10 mouse cellular contexts compared by ENCODE assay signal in genomic region chr15:103297313-103297712, GRCm38 (mm10). TPM values are rescaled to one million over a fixed set of nuclear protein-coding genes. Genes with fewer than 3 reads are reported as not detected.
A peak's percentile ranks its signal among the peaks of the same experiment; 100 is the strongest.
DNase-seq lines count a peak whose midpoint lies in the region; ATAC-seq lines count a peak whose summit lies in the region.
"Had no signal": no experiment of that assay in that cellular context is flagged by ENCODE, and none has a peak within 500 bp of the region (broad histone marks: within the 10 kb centered on the region; RNA-seq: fewer than 3 reads in every experiment).

No protein-coding gene starts in this region.

- no peak overlapping the region for H3K9ac ChIP-seq in kidney, embryonic 14.5 days (ENCODE audit: low read depth, low read length)
- 0 out of 2 replicates have a peak overlapping the region, but pooled peaks have one; percentile 1 for H3K9ac ChIP-seq in hindbrain, embryonic 15.5 days
- H3K9ac ChIP-seq in midbrain, embryonic 14.5 days (replicated peaks; ENCODE audit: low read length) = no peak overlapping the region
- H3K9ac ChIP-seq in heart, embryonic 11.5 days (ENCODE audit: low read depth, low read length) = no peak overlapping the region
- H3K9ac ChIP-seq: heart, embryonic 13.5 days; intestine, embryonic 15.5 days had no signal

- no peaks in the 10 kb centered on the region for H3K9me3 ChIP-seq in kidney, embryonic 14.5 days (ENCODE audit: control insufficient read depth, low read length)
- no peaks in the 10 kb centered on the region; the same call in 1 of the 2 replicates for H3K9me3 ChIP-seq in forebrain, embryonic 10.5 days
- no peaks in the 10 kb centered on the region for H3K9me3 ChIP-seq in hindbrain, embryonic 15.5 days
- H3K9me3 ChIP-seq in midbrain, embryonic 14.5 days (ENCODE audit: control insufficient read depth, low read length) = no peaks in the 10 kb centered on the region
- no peaks in the 10 kb centered on the region for H3K9me3 ChIP-seq in heart, embryonic 11.5 days (replicated peaks; ENCODE audit: control insufficient read depth, low read length)
- H3K9me3 ChIP-seq: intestine, embryonic 15.5 days had no signal

- no peak overlapping the region for H3K4me2 ChIP-seq in kidney, embryonic 14.5 days (replicated peaks; ENCODE audit: low read depth, low read length)
- no peak overlapping the region for H3K4me2 ChIP-seq in hindbrain, embryonic 15.5 days
- no peak overlapping the region for H3K4me2 ChIP-seq in midbrain, embryonic 14.5 days (ENCODE audit: low read length)
- H3K4me2 ChIP-seq in heart, embryonic 11.5 days = no peak overlapping the region
- H3K4me2 ChIP-seq: heart, embryonic 13.5 days; intestine, embryonic 15.5 days had no signal

- no peak for DNase-seq in kidney, adult 8-10 months
- no peak for DNase-seq in forebrain, embryonic 10.5 days (ENCODE audit: extremely low spot score, low spot score)
- peak; percentile 60 for DNase-seq in midbrain, embryonic 14.5 days
- DNase-seq in MN1 (ENCODE audit: low spot score) = no peak
- DNase-seq in frontal cortex, postnatal 36 days (ENCODE audit: low spot score in 2 of 2) = no peak

- peaks cover 37% of the 10 kb centered on the region for H3K36me3 ChIP-seq in kidney, embryonic 14.5 days (ENCODE audit: control insufficient read depth, insufficient read depth, low read length)
- H3K36me3 ChIP-seq in forebrain, embryonic 10.5 days (replicated peaks) = peaks cover 64% of the 10 kb centered on the region
- peaks cover 12% of the 10 kb centered on the region for H3K36me3 ChIP-seq in hindbrain, embryonic 15.5 days
- peaks cover 18% of the 10 kb centered on the region for H3K36me3 ChIP-seq in midbrain, embryonic 14.5 days (ENCODE audit: control insufficient read depth, insufficient read depth, low read length)
- peaks cover 34% of the 10 kb centered on the region for H3K36me3 ChIP-seq in heart, embryonic 11.5 days (ENCODE audit: control insufficient read depth, insufficient read depth, low read length)

- no peak overlapping the region for H3K4me3 ChIP-seq in kidney, embryonic 14.5 days (ENCODE audit: low read length)
- H3K4me3 ChIP-seq in forebrain, embryonic 10.5 days = no peak overlapping the region
- H3K4me3 ChIP-seq in hindbrain, embryonic 15.5 days = no peak overlapping the region
- no peak overlapping the region for H3K4me3 ChIP-seq in midbrain, embryonic 14.5 days (replicated peaks; ENCODE audit: low read depth, low read length)
- no peak overlapping the region for H3K4me3 ChIP-seq in heart, embryonic 11.5 days (ENCODE audit: low read depth, low read length)
- H3K4me3 ChIP-seq: heart, embryonic 13.5 days; intestine, embryonic 15.5 days had no signal

- peak overlapping the region; percentile 80; the same call in 1 of the 2 replicates for H3K27ac ChIP-seq in kidney, embryonic 14.5 days (ENCODE audit: low read depth, low read length)
- H3K27ac ChIP-seq in forebrain, embryonic 10.5 days = peak overlapping the region; percentile 97
- H3K27ac ChIP-seq in hindbrain, embryonic 15.5 days (replicated peaks) = peak overlapping the region; percentile 97
- H3K27ac ChIP-seq in midbrain, embryonic 14.5 days (replicated peaks; ENCODE audit: low read depth, low read length) = peak overlapping the region; percentile 98
- H3K27ac ChIP-seq in heart, embryonic 11.5 days (ENCODE audit: low read depth, low read length) = no peak overlapping the region
- H3K27ac ChIP-seq: heart, embryonic 13.5 days; intestine, embryonic 15.5 days had no signal

- no peaks in the 10 kb centered on the region for H3K27me3 ChIP-seq in kidney, embryonic 14.5 days (ENCODE audit: control insufficient read depth, insufficient read depth, low read length)
- H3K27me3 ChIP-seq in forebrain, embryonic 10.5 days (ENCODE audit: poor library complexity, severe bottlenecking) = no peaks in the 10 kb centered on the region
- H3K27me3 ChIP-seq in hindbrain, embryonic 15.5 days = no peaks in the 10 kb centered on the region
- no peaks in the 10 kb centered on the region for H3K27me3 ChIP-seq in midbrain, embryonic 14.5 days (ENCODE audit: control insufficient read depth, insufficient read depth, low read length)
- no peaks in the 10 kb centered on the region for H3K27me3 ChIP-seq in heart, embryonic 11.5 days (ENCODE audit: control insufficient read depth, insufficient read depth, low read length)
- H3K27me3 ChIP-seq: heart, embryonic 13.5 days; intestine, embryonic 15.5 days had no signal

- WGBS in kidney, embryonic 14.5 days = 32% methylated on average over 6 of the region's 6 CpGs
- 85% methylated on average over 6 of the region's 6 CpGs for WGBS in forebrain, embryonic 10.5 days
- WGBS in hindbrain, embryonic 15.5 days = 23% methylated on average over 6 of the region's 6 CpGs
- WGBS in midbrain, embryonic 14.5 days = 37% methylated on average over 6 of the region's 6 CpGs
- 73% methylated on average over 6 of the region's 6 CpGs for WGBS in heart, embryonic 11.5 days (ENCODE audit: insufficient replicate concordance)

- H3K4me1 ChIP-seq in kidney, embryonic 14.5 days (ENCODE audit: control insufficient read depth, insufficient read depth, low read length) = peaks cover 61% of the 10 kb centered on the region
- peaks cover 78% of the 10 kb centered on the region for H3K4me1 ChIP-seq in forebrain, embryonic 10.5 days
- peaks cover 65% of the 10 kb centered on the region for H3K4me1 ChIP-seq in hindbrain, embryonic 15.5 days (replicated peaks)
- H3K4me1 ChIP-seq in midbrain, embryonic 14.5 days (ENCODE audit: control insufficient read depth, insufficient read depth, low read length) = peaks cover 62% of the 10 kb centered on the region
- peaks cover 33% of the 10 kb centered on the region for H3K4me1 ChIP-seq in heart, embryonic 11.5 days (ENCODE audit: control insufficient read depth, insufficient read depth, low read length)

- ATAC-seq in kidney, embryonic 14.5 days (ENCODE audit: low FRiP score, low TSS enrichment) = no peak
- ATAC-seq in hindbrain, embryonic 15.5 days (ENCODE audit: low FRiP score, low read depth) = 0 out of 2 replicates have a peak, but pooled peaks have one; percentile 9
- ATAC-seq in midbrain, embryonic 14.5 days (ENCODE audit: low FRiP score, low TSS enrichment) = no peak
- no peak for ATAC-seq in heart, embryonic 11.5 days (replicated peaks; ENCODE audit: insufficient number of reproducible peaks, low FRiP score, low TSS enrichment)
- ATAC-seq: intestine, embryonic 15.5 days had no signal

RNA-seq across cellular contexts. Expression of gene Gpr84, which starts 13.1 kb away (rescaled TPM):
- 0.47 and 0.69 TPM in 2 replicates for polyA plus RNA-seq in kidney, embryonic 14.5 days (2014; fragmentation: Nextera tagmentation; extraction: Ambion mirVana)
- 0.14 and 0.36 TPM in 2 replicates for polyA plus RNA-seq in forebrain, embryonic 10.5 days (2016; fragmentation: Nextera tagmentation; extraction: Ambion mirVana)
- polyA plus RNA-seq in hindbrain, embryonic 15.5 days (2015; fragmentation: Nextera tagmentation; extraction: Ambion mirVana) = 0.41 and 0.44 TPM in 2 replicates
- 0.16 and 0.26 TPM in 2 replicates for polyA plus RNA-seq in midbrain, embryonic 14.5 days (2014; fragmentation: Nextera tagmentation; extraction: Ambion mirVana)
- polyA plus RNA-seq in heart, embryonic 11.5 days (2014; fragmentation: Nextera tagmentation; extraction: Ambion mirVana) = 0.41 and 0.53 TPM in 2 replicates

RNA-seq across cellular contexts. Expression of gene Copz1, which starts 24.8 kb away (rescaled TPM):
- polyA plus RNA-seq in kidney, embryonic 14.5 days (2014; fragmentation: Nextera tagmentation; extraction: Ambion mirVana) = 290 and 322 TPM in 2 replicates
- polyA plus RNA-seq in forebrain, embryonic 10.5 days (2016; fragmentation: Nextera tagmentation; extraction: Ambion mirVana) = 279 and 280 TPM in 2 replicates
- 200 and 208 TPM in 2 replicates for polyA plus RNA-seq in hindbrain, embryonic 15.5 days (2015; fragmentation: Nextera tagmentation; extraction: Ambion mirVana)
- polyA plus RNA-seq in midbrain, embryonic 14.5 days (2014; fragmentation: Nextera tagmentation; extraction: Ambion mirVana) = 197 and 231 TPM in 2 replicates
- polyA plus RNA-seq in heart, embryonic 11.5 days (2014; fragmentation: Nextera tagmentation; extraction: Ambion mirVana) = 217 and 221 TPM in 2 replicates

RNA-seq across cellular contexts. Expression of gene Nfe2, which starts 39.1 kb away (rescaled TPM):
- polyA plus RNA-seq in kidney, embryonic 14.5 days (2014; fragmentation: Nextera tagmentation; extraction: Ambion mirVana) = 3.1 and 3.9 TPM in 2 replicates
- 5.5 and 8.3 TPM in 2 replicates for polyA plus RNA-seq in forebrain, embryonic 10.5 days (2016; fragmentation: Nextera tagmentation; extraction: Ambion mirVana)
- polyA plus RNA-seq in hindbrain, embryonic 15.5 days (2015; fragmentation: Nextera tagmentation; extraction: Ambion mirVana) = 0.58 and 0.89 TPM in 2 replicates
- 0.49 and 0.62 TPM in 2 replicates for polyA plus RNA-seq in midbrain, embryonic 14.5 days (2014; fragmentation: Nextera tagmentation; extraction: Ambion mirVana)
- 21.9 and 24.2 TPM in 2 replicates for polyA plus RNA-seq in heart, embryonic 11.5 days (2014; fragmentation: Nextera tagmentation; extraction: Ambion mirVana)

RNA-seq across cellular contexts. Expression of gene Zfp385a, which starts 42.6 kb away (rescaled TPM):
- polyA plus RNA-seq in kidney, embryonic 14.5 days (2014; fragmentation: Nextera tagmentation; extraction: Ambion mirVana) = 12.3 and 18.2 TPM in 2 replicates
- 23.1 and 23.6 TPM in 2 replicates for polyA plus RNA-seq in forebrain, embryonic 10.5 days (2016; fragmentation: Nextera tagmentation; extraction: Ambion mirVana)
- 22.6 and 26.6 TPM in 2 replicates for polyA plus RNA-seq in hindbrain, embryonic 15.5 days (2015; fragmentation: Nextera tagmentation; extraction: Ambion mirVana)
- polyA plus RNA-seq in midbrain, embryonic 14.5 days (2014; fragmentation: Nextera tagmentation; extraction: Ambion mirVana) = 18.3 and 20.9 TPM in 2 replicates
- polyA plus RNA-seq in heart, embryonic 11.5 days (2014; fragmentation: Nextera tagmentation; extraction: Ambion mirVana) = 10.2 and 11.6 TPM in 2 replicates

RNA-seq across cellular contexts. Expression of gene Hnrnpa1, which starts 57.1 kb away (rescaled TPM):
- 1,180 and 1,314 TPM in 2 replicates for polyA plus RNA-seq in kidney, embryonic 14.5 days (2014; fragmentation: Nextera tagmentation; extraction: Ambion mirVana)
- 1,920 and 1,979 TPM in 2 replicates for polyA plus RNA-seq in forebrain, embryonic 10.5 days (2016; fragmentation: Nextera tagmentation; extraction: Ambion mirVana)
- 629 and 665 TPM in 2 replicates for polyA plus RNA-seq in hindbrain, embryonic 15.5 days (2015; fragmentation: Nextera tagmentation; extraction: Ambion mirVana)
- 764 and 768 TPM in 2 replicates for polyA plus RNA-seq in midbrain, embryonic 14.5 days (2014; fragmentation: Nextera tagmentation; extraction: Ambion mirVana)
- polyA plus RNA-seq in heart, embryonic 11.5 days (2014; fragmentation: Nextera tagmentation; extraction: Ambion mirVana) = 572 and 590 TPM in 2 replicates
